Mouse (Mus musculus): ENCODE results near the gene Sytl2.

Gene Sytl2

DNA sequence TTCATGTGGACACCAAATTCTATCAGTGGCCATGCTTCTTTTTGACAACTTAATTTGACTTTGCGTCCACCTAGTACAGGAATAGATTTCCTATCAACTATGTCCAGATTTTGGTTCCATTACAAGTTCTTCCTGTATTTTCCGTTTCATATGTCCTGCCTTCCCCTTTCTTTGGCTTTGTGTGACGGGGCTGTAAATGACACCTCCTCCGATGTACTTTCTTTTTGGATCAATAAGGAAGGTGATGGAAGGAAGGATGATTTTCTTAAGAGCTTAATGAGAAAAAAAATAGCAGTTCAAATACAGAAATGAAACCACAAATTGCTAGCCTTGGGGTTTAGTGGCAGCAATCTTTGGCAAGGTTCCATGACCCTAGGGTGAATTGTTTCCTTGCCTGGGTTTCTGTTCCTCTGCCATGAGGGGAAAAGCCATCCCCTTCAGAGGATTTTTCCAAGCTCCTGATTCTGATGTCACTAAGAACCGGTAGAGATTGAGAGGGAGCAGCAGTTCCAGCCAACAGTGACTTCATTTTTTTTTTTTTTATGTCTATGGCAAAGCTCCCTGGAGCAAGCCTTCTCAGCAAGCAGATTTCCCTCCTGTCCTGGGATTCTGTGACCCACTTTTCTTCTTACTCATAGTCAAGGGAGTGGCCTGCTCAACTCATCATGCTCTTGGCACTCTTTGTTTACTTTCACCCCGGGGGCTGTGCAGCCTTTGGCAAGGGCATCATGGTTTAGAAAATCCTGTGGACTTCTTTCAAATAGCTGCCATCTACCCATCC is 68.2 kb downstream of the Sytl2 start:
- no peak for DNase-seq (ENCODE audit: low read depth, low spot score)

DNA sequence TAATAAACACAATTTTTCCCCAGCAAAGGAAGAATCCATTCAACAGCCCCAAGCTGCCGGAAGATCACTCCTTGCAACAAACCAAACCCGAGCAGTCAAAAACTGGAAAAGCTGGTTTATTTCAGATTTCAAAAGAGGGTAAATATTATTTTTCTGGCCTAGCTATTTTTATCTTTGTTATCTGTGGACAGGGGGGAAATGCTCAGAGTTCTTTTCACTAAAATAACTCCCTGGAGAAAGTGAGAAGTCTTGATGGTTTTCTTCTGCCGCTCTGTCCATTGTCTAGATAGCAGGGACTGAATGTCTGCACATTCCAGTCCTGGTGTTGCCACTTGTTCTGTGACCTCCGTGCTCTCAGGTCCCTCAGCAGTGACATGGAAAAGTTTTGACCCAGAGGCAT is 70.8 kb downstream of the Sytl2 start:
- no peak for DNase-seq (ENCODE audit: low read depth, low spot score)

- no peak for DNase-seq (ENCODE audit: low read depth, low spot score)
Measured at GRCm38 (mm10) chr7:90384411-90384810, 82.4 kb downstream of the Sytl2 start.

- DNase-seq (ENCODE audit: low read depth, low spot score), result no peak
Measured at GRCm38 (mm10) chr7:90386885-90387459, 84.9 kb downstream of the Sytl2 start.

DNA sequence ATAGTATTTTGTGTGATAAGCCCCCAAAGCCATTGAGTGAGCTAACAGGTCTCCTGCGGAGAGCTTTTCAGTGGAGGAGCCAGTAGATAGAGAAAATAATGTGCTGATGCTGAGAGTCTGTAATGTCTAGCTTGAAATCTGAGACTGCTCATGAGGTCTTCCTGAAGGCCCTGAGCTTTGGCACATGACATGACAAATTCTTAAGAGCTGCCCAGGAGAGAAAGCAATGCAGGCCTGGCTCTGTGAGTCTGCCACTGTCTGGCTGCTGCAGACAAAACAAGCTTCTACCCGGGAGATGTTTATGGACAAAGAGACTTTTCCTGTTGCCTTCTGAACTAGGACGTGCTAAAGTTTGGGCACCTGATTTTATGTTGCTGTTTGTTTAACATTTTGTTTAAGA is 87.7 kb downstream of the Sytl2 start:
- no peak for DNase-seq (ENCODE audit: low read depth, low spot score)

DNA sequence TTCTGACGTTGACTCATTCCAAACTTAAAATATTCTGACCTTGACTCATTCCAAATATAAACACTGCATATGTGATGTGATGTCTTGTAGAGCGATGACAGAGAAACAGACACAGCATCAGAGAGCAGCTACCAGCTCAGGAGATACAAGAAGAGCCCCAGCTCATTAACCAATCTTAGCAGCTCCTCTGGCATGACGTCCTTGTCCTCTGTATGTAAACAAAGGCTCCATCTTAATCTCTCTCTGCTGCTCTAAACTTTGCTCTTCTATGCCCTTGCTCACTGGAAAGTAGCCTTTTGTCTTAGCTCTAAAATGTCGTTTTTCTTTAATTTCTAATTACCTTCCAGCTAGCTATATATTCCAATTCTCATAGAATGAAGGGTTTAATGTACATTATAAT is 93.0 kb downstream of the Sytl2 start:
- no peak for DNase-seq (ENCODE audit: low read depth, low spot score)

GRCm38 (mm10) chr7:90395928-90396327 is 93.9 kb downstream of the Sytl2 start:
- no peak for DNase-seq (ENCODE audit: low read depth, low spot score)

DNA sequence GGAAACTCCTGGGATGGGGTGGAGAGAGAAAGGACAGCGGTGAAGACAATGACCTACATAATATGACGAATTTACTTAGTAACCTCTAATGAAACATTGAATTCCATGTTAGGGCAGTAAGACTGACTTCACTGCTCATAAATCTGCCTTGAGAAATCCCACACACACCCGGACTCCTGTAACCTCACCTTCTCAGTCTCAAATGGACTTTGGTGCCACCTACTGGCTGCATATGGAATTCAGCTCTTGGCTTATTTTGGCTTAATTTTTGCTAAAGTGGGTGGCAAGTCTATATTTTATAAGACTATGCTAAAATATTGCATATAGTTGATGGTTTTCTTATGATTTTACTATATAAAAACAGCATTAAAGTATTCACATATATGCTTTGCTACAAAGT is 107.9 kb downstream of the Sytl2 start:
- DNase-seq (ENCODE audit: low read depth, low spot score), result peak; percentile 47

- peak; percentile 67 for DNase-seq (ENCODE audit: low read depth, low spot score)
Measured at GRCm38 (mm10) chr7:90426020-90427001, 124.3 kb downstream of the Sytl2 start, which contains the start of gene Ccdc89. Gene Ccdc89, plus strand, starts transcription at chr7:90426577.

DNA sequence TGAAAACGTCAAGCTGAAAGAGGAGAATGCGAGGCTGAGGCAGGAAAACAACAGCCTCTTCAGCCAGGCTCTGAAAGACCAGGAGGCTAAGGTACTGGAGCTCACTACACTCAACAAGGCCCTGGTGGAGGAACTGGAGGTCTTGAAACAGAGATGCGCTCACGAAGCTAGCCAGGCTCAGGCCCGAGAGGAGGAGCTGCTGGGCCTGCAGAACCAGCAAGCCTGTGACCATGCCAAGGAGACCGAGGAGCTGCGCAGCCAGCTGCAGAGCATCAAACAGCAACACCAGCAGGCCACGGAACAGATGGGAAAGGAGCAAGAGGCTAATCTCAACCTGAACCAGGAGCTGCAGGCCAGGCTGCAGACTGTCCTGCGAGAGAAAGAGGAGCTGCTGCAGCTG is 125.0 kb downstream of the Sytl2 start:
- no peak for DNase-seq (ENCODE audit: low read depth, low spot score)

DNA sequence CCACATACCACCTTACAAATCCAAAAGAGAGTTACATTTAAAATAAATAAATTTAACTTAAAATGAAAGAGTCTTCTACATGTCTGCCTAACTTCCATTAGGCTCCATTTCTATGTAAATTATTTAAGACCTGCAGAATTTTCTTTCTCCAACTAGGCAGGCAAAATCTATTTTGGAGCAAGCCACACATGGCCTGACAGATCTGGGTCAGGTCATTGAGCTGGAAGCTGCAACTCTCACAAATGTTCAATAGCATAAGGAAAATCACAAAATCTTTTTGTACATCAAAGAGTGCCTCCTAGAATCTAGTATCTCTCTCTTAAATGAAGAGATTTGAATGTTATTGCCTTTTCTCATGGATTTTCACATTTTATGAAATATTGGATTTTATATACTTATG is 130.2 kb downstream of the Sytl2 start:
- no peak for DNase-seq (ENCODE audit: low read depth, low spot score)

DNA sequence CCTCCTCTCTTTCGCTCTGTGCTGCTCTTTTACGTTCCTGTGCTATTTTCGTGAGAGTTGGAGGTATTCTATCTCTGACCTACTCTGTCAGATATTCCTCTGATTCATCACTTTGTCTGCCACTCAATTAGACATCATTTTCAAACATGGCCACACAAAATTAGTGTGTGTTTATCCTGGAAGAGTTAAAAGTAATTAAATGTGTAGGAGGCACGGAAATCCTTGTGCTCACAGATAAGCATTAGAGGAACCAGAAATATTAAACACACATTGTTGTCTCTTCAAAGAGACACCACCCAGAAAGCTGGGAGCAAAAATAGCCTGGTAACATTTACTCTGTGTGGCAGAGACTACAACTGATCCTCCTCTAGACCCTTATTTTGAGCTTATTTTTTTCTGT is 138.0 kb downstream of the Sytl2 start:
- DNase-seq (ENCODE audit: low read depth, low spot score), result no peak

- DNase-seq (ENCODE audit: low read depth, low spot score), result no peak
Measured at GRCm38 (mm10) chr7:90442070-90442469, 140.0 kb downstream of the Sytl2 start.

DNA sequence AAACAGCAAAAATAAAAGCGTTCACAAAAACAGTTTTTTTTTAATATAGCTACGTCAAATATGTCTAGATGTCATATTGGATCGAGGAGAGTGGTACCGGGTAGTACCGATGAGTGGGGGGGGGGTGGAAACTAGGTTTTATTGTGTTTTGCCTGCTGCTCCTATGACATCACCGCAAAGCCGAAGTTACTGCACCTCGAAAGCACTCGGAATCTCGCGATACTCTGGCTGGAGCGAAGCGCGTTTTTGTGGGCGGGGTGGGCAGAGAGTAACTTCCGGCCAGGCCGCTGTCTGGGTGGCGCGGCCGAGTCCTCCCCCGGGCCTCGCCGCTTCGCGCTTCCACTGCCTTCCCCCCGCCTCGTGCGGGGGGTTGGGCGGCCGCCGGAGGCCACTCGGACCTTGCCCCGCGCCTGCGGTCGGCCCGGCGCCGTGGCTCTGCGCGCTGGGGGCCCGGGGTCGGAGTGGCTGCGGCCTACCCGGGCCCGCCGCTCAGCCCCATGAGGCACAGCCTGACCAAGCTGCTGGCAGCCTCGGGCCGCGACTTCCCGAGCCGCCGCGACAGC is 140.5 kb downstream of the Sytl2 start, which contains the start of gene Crebzf:
TSS of gene Crebzf (plus strand) at position 212 of the 563 bp plus-strand sequence.
- DNase-seq (ENCODE audit: low read depth, low spot score), result peak; percentile 95

- DNase-seq (ENCODE audit: low read depth, low spot score), result peak; percentile 72
Measured at GRCm38 (mm10) chr7:90443101-90444091, 141.3 kb downstream of the Sytl2 start.

DNA sequence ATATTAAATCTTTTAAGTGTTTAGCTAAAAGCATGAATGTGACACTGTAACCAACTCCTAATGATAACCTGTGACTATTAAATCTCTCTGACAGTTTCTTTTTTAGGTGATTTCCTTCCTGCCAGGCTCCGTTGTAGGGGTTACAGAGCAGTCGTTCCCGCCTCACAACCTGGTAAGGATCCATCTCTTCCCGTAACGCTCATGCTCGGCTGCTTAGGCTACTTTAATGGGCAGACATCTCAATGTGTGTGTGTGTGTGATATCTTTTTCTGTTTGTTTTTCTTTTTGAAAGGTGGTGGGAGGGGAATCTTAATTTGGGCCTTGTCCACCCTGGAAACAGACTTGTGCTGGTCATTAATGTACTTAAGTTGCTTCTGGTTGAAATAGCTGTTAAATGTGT is 142.2 kb downstream of the Sytl2 start:
- no peak for DNase-seq (ENCODE audit: low read depth, low spot score)

DNA sequence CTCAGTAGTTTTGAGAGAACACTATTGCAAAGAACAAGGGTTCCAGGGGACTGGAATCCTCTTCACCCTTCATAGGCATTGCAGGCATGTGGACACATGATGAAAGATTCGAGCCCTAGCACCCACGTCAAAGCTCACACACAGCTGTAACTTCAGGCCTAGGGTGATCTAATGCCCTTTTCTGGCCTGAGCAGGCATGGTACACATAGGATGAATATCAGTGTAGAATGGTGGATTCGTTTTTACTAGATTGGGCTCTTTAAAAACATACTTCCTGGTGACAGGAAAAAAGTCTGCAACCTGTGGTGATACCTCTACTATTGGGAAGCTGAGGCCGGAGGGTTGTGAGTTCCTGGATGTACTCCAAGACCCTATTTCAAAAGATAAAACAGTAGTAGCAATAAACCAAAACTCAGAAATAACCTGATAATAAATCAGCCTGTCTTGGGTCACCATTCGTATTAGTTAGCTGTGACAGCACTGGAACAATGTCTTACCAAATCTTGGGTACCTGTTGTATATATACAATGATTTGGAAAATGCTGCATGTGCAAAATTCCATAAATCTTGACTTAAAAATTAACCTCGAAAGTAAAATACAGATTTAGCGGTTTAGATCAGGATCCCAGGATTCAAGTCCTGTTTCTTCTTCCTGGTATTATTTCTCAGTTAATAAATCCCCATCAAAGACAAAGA is 154.2 kb downstream of the Sytl2 start:
- no peak for DNase-seq (ENCODE audit: low read depth, low spot score)

DNA sequence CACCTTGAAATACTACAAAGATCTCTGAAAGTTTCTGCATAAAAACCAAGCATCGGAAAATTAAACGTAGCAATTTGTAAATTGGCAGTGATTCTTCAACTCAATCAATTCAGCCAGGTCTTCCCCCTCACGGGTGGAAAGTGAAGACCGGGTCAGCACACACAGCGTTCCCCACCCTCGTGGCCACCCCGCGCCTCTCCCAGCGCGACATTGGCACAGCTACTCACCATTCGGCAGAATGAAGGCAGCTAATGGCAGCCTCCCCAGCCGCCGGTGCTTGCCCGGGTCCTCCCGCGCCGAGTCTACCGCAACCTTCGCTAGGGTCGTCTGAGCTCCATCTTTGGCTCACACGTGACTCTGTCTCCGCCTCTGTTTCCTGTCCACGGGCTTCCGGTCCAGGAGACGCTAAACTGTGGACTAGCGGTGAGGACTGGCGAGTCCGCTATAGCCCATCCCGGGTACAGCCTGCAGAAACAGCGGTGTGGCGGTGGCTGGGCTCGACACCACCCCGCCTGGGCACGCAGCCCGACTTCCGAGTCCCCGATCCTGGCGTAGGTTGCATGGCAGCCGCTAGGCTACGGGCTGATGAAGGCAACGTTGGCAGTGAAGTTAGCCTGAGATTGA is 154.9 kb downstream of the Sytl2 start, which contains the start of gene Tmem126a:
TSS of gene Tmem126a (minus strand) at position 385 of the 624 bp plus-strand sequence.
- DNase-seq (ENCODE audit: low read depth, low spot score), result peak; percentile 81

- no peak for DNase-seq (ENCODE audit: low read depth, low spot score)
Measured at GRCm38 (mm10) chr7:90457517-90457916, 155.5 kb downstream of the Sytl2 start.

All from retina, postnatal 7 days (tissue).